Mouse (Mus musculus): ENCODE measurements around the gene Gzmm. TPM values are rescaled to one million over a fixed set of nuclear protein-coding genes. Genes with fewer than 3 reads are reported as not detected.

Gzmm gene
- polyA plus RNA-seq (2012; rRNA removed) = 0.81 and 1.5 TPM in 2 replicates

DNA sequence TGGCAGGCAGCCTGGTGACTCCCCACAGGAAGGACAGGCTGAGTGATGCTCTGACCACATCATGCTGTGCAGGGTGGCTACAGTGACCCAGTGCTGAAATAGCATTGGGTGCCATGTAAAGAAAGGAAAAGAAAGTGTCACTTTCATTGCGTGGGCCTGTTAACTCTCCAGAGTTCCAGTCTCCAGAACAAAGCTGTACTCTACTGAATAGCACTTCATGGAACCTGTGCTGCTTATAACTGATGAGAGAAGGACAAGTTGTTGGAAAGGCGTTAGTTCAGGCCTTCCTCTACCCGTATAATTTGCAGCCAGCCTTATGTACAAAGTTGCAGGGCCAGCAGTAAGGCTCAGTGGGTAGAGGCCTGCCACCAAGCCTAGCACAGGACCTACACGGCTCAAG lies at the start of gene Gzmm:
Gene Gzmm, plus strand, starts transcription at position 301 of the 400 bp plus-strand sequence.

DNA sequence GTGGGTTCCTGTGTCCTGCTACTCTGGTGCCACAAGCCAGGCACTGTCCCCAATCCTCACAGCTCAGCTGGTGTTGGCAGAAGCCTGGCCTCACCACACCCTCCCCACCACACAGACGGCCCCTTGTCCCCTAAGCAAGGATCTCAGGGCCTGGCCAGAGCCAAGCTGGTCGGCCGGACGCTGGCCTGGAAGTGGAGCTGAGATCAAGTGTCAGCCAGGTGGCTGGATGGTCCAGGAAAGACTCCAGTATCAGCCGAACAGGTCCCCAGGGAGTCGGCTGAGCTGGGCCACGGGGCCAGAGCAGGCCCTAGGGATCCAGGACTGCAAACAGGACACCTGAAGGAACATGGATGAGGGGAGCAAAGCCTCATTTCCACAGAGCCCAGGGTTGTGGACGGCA lies 43.1 kb upstream of the Gzmm start, which contains the start of gene Odf3l2:
Gene Odf3l2, minus strand, starts transcription at position 28 of the 400 bp plus-strand sequence.

DNA sequence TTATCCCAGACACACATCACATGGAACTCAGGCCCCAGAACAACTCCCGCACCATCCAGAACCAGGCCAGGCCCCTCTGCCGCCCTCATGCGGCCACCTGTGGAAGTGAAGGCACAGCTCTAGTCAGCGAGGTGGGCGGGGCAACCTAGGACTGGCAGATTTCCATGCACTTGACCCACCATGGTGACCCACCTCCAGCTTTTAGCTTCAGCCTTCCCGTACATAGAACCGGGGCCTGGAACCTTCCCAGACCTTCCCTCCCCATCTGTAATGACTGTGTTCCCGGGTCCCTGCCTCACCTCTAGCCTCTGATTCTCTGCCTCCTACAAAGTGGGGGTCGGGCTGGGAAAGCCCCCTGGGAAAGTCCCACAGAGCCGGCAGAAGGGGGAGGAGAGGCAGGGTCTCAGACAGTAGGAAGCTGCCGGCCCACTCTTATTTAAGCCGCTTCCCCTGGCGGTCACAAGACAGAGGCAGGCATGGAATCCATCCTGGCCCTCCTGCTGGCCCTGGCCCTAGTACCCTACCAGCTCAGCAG lies 24.6 kb upstream of the Gzmm start, which contains the start of gene Madcam1:
Gene Madcam1, plus strand, starts transcription at position 429 of the 535 bp plus-strand sequence.

DNA sequence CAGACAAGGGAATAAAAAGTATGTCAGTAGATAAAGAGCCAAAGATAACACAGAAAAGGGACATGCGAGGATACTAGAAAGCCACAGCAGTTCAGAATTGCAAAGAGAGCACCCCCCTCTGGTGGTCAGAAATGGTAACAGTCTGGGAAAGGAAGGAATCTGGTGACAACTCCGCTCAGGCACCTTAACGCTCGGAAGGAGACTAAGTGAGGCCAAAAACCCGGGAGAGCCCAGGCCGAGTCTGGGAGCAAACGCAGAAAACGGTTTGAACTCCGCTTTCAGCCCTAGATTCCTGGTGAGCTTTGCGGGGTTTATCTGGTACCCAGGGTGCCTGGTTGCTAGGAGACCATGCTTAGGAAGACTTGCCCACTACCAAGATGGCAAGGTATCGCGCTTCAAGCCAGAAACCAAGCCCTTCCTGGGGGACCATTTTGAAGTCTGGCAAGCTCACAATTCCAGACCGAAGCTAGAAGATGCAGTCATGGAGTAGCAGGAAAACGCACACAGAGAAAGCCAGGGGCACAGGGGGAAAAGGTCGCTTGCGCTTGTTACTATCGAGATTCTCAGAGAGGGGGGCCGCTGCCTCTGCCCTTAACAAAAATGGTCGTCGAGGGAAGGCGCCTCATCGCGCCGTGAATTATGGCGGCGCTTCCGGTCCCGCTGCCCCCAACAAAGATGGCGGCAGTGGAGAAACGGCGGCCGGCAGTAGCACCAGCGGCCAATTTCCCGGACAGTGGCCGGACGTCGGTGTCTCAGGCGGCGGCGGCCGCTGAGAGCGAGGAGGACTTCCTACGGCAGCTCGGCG lies 19.8 kb upstream of the Gzmm start, which contains the start of gene Tpgs1:
Gene Tpgs1, plus strand, starts transcription at position 599 of the 805 bp plus-strand sequence.

DNA sequence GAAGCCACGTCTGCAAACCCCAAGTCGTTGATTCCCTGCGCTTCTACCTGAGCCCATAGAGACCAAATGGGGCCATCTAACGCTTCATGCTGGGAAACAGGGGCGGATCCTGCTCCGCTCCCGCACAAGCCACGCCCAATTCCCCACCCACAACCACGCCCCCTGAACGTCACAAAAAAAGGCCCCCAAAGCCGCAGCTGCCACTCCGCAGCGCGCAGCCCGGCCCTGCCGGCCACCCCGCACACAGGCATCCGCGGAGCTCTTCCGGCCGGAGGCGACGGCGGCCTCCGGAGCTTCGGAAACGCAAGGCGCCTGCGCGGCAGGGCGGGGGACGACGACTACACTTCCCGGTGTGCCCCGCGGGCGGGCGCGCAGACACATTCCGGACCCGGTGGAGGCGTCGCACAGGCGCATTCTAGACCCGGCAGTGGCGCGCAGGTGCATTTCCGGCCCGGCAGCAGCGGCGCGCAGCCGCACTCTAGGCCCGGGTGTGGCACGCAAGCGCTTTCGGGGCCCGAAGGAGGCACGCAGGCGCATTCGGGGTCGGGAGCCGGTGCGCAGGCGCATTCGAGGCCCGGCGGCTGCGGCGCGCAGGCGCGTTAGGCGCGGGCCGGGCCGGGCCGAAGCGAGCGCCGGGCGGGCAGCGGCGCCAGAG lies 7.1 kb upstream of the Gzmm start, which contains the start of gene Cdc34:
Gene Cdc34, plus strand, starts transcription at position 605 of the 655 bp plus-strand sequence.

DNA sequence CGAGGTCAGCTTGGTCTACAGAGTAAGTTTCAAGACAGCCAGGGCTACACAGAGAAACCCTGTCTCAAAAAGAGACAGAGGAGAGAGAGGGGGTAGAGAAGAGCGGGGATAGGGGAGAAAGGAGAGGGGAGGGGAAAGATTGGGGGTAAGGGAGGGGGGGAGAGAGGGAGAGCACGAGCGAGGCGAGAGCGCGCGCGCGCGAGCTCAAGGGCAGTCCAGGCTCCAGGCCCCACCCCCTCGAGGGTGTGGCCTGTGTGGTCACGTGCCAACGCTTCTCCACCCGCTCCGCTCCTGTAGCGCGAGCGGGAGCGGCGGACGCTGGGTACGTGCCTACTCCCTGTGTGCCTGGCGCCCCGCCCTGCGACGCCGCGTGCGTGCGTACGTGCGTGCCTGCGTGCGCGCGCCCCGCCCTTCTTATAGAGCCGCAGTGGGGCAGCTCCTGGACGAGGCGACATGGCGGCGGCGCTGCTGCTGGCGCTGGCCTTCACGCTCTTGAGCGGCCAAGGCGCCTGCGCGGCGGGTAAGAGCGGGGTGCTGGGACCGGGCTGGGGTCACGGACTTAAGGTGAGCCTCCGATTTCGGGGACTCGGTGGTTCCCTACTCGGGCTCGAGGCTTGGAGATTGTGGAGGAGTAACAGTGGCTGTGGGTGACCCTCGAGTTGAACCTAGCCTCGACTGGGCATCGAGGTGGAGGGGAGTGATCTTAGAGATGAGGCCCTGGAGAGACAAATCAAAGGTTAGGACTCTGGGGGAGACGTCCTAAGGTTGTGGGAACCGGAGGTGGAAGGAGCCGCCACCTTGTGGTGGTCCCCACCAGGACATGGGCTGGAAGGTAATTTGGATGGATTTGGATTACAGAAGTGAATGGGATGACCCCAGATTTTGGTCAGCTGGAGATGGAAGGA lies 15.5 kb downstream of the Gzmm start, which contains the start of gene Bsg:
Gene Bsg, plus strand, starts transcription at position 427 of the 905 bp plus-strand sequence.

DNA sequence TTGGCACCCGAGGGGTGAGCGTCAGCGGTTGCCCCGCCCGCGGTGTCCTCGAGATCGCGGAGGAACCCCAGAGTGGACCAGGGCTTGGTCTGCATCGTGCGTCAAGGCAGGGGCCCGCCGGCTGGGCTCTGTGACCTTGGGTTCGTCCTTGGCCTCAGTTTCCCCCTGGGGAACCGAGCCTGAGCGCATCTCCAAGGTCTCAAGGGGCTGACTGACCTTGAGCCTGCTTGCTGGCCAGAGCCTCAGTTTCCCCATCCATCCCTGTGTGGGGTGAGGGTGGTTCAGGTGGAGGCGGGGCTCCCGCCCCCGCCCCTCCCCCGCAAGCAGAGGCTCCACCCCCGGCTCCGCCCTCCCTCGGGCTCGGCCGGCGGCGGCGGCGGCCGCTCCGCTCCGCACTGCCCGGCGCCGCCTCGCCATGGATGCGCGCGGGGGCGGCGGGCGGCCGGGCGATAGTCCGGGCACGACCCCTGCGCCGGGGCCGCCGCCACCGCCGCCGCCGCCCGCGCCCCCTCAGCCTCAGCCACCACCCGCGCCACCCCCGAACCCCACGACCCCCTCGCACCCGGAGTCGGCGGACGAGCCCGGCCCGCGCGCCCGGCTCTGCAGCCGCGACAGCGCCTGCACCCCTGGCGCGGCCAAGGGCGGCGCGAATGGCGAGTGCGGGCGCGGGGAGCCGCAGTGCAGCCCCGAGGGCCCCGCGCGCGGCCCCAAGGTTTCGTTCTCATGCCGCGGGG lies 27.6 kb downstream of the Gzmm start, which contains the start of gene Hcn2:
Gene Hcn2, plus strand, starts transcription at position 381 of the 734 bp plus-strand sequence.

Other genes with a start within 250 kb of the Gzmm start
- gene Vmn2r83, start 220.3 kb upstream of the Gzmm start, polyA plus RNA-seq (2012; rRNA removed) = not detected in 2 replicates
- 5.5 and 10.1 TPM in 2 replicates for gene Plpp2, start 155.2 kb upstream of the Gzmm start, polyA plus RNA-seq (2012; rRNA removed)
- gene Mier2, start 133.8 kb upstream of the Gzmm start, polyA plus RNA-seq (2012; rRNA removed) = 120 and 122 TPM in 2 replicates
- gene Theg, start 101.7 kb upstream of the Gzmm start, polyA plus RNA-seq (2012; rRNA removed) = not detected in 2 replicates
- 1.3 and 1.4 TPM in 2 replicates for gene C2cd4c, start 75.0 kb upstream of the Gzmm start, polyA plus RNA-seq (2012; rRNA removed)
- 29.5 and 34.5 TPM in 2 replicates for gene Shc2, start 51.1 kb upstream of the Gzmm start, polyA plus RNA-seq (2012; rRNA removed)
- gene Odf3l2, start 43.3 kb upstream of the Gzmm start, polyA plus RNA-seq (2012; rRNA removed) = not detected in 2 replicates
- gene Madcam1, start 24.5 kb upstream of the Gzmm start, polyA plus RNA-seq (2012; rRNA removed) = 0.50 and 2.5 TPM in 2 replicates
- gene Tpgs1, start 19.7 kb upstream of the Gzmm start, polyA plus RNA-seq (2012; rRNA removed) = 47.9 and 61.7 TPM in 2 replicates
- 177 and 195 TPM in 2 replicates for gene Cdc34, start 6.8 kb upstream of the Gzmm start, polyA plus RNA-seq (2012; rRNA removed)
- 332 and 473 TPM in 2 replicates for gene Bsg, start 15.5 kb downstream of the Gzmm start, polyA plus RNA-seq (2012; rRNA removed)
- gene Hcn2, start 27.6 kb downstream of the Gzmm start, polyA plus RNA-seq (2012; rRNA removed) = 1.0 and 1.2 TPM in 2 replicates
- gene Polrmt, start 57.6 kb downstream of the Gzmm start, polyA plus RNA-seq (2012; rRNA removed) = 51.6 and 58.3 TPM in 2 replicates
- gene Fgf22, start 66.1 kb downstream of the Gzmm start, polyA plus RNA-seq (2012; rRNA removed) = 0.08 and 0.26 TPM in 2 replicates
- 122 and 132 TPM in 2 replicates for gene Rnf126, start 77.9 kb downstream of the Gzmm start, polyA plus RNA-seq (2012; rRNA removed)
- 1.00 and 2.3 TPM in 2 replicates for gene Fstl3, start 88.3 kb downstream of the Gzmm start, polyA plus RNA-seq (2012; rRNA removed)
- gene Prss57, start 101.9 kb downstream of the Gzmm start, polyA plus RNA-seq (2012; rRNA removed) = 0.08 and 0.16 TPM in 2 replicates
- 98.3 and 130 TPM in 2 replicates for gene Palm, start 104.6 kb downstream of the Gzmm start, polyA plus RNA-seq (2012; rRNA removed)
- gene Misp, start 132.0 kb downstream of the Gzmm start, polyA plus RNA-seq (2012; rRNA removed) = 0.64 and 0.96 TPM in 2 replicates
- gene Ptbp1, start 165.4 kb downstream of the Gzmm start, polyA plus RNA-seq (2012; rRNA removed) = 162 and 407 TPM in 2 replicates
- gene Prtn3, start 185.5 kb downstream of the Gzmm start, polyA plus RNA-seq (2012; rRNA removed) = 15.3 and 15.8 TPM in 2 replicates
- 256 and 339 TPM in 2 replicates for gene Plppr3, start 185.6 kb downstream of the Gzmm start, polyA plus RNA-seq (2012; rRNA removed)
- gene Elane, start 197.2 kb downstream of the Gzmm start, polyA plus RNA-seq (2012; rRNA removed) = 0.43 and 0.54 TPM in 2 replicates
- 0.09 and 0.50 TPM in 2 replicates for gene Cfd, start 201.8 kb downstream of the Gzmm start, polyA plus RNA-seq (2012; rRNA removed)
- gene Med16, start 219.9 kb downstream of the Gzmm start, polyA plus RNA-seq (2012; rRNA removed) = 47.8 and 59.6 TPM in 2 replicates
- gene Gm26602, start 221.8 kb downstream of the Gzmm start, polyA plus RNA-seq (2012; rRNA removed) = not detected in 2 replicates
- 1.2 and 1.3 TPM in 2 replicates for gene Kiss1r, start 228.0 kb downstream of the Gzmm start, polyA plus RNA-seq (2012; rRNA removed)
- 110 and 123 TPM in 2 replicates for gene R3hdm4, start 232.2 kb downstream of the Gzmm start, polyA plus RNA-seq (2012; rRNA removed)
- gene Arid3a, start 238.0 kb downstream of the Gzmm start, polyA plus RNA-seq (2012; rRNA removed) = 11.1 and 12.1 TPM in 2 replicates